ENCODE assay signal across 8 mouse cellular contexts in genomic region chr14:122476041-122476821, GRCm38 (mm10). TPM values are rescaled to one million over a fixed set of nuclear protein-coding genes. Genes with fewer than 3 reads are reported as not detected.
A peak's percentile ranks its signal among the peaks of the same experiment; 100 is the strongest.
DNase-seq lines count a peak whose midpoint lies in the region; ATAC-seq and TF ChIP-seq lines count a peak whose summit lies in the region.

No protein-coding gene starts in this region.

- peaks cover 97% of the 10 kb centered on the region for H3K27me3 ChIP-seq in lung, embryonic 14.5 days (ENCODE audit: insufficient read depth, low read length)
- H3K27me3 ChIP-seq in heart, embryonic 16.5 days (ENCODE audit: control insufficient read depth, insufficient read depth, low read length), result peaks cover 85% of the 10 kb centered on the region
- H3K27me3 ChIP-seq in liver, postnatal 0 days (ENCODE audit: insufficient read depth, low read length), result peaks cover 100% of the 10 kb centered on the region

- H3K9ac ChIP-seq in lung, embryonic 14.5 days, result no peak overlapping the region
- no peak overlapping the region for H3K9ac ChIP-seq in heart, embryonic 16.5 days (ENCODE audit: low read length)
- no peak overlapping the region for H3K9ac ChIP-seq in liver, postnatal 0 days (replicated peaks)

- WGBS in lung, embryonic 14.5 days, result under 1% methylated on average over 62 of the region's 62 CpGs
- 1% methylated on average over 62 of the region's 62 CpGs for WGBS in heart, embryonic 16.5 days
- WGBS in liver, postnatal 0 days (ENCODE audit: insufficient replicate concordance), result 2% methylated on average over 58 of the region's 62 CpGs

- peak overlapping the region; percentile 65 for H3K4me2 ChIP-seq in lung, embryonic 14.5 days
- H3K4me2 ChIP-seq in heart, embryonic 16.5 days (ENCODE audit: low read depth, low read length), result peak overlapping the region; percentile 82
- H3K4me2 ChIP-seq in liver, postnatal 0 days (ENCODE audit: low read depth, low read length), result peak overlapping the region; percentile 66

- H3K4me1 ChIP-seq in lung, embryonic 14.5 days (ENCODE audit: insufficient read depth), result no peaks in the 10 kb centered on the region
- peaks cover 11% of the 10 kb centered on the region for H3K4me1 ChIP-seq in heart, embryonic 16.5 days (ENCODE audit: control insufficient read depth, insufficient read depth, low read length)
- H3K4me1 ChIP-seq in liver, postnatal 0 days (ENCODE audit: insufficient read depth), result peaks cover 13% of the 10 kb centered on the region

- TF ChIP-seq CTCF in lung, embryonic 14.5 days (IDR thresholded peaks at IDR 0.05; ENCODE audit: low read depth), result no peak
- TF ChIP-seq CTCF in liver, postnatal 0 days (IDR thresholded peaks at IDR 0.05; ENCODE audit: low read depth), result no peak

- H3K4me3 ChIP-seq in lung, embryonic 14.5 days (ENCODE audit: low read depth, low read length), result peak overlapping the region; percentile 37
- H3K4me3 ChIP-seq in heart, embryonic 16.5 days (ENCODE audit: low read length), result peak overlapping the region; percentile 58
- H3K4me3 ChIP-seq in liver, postnatal 0 days (ENCODE audit: low read depth, low read length), result peak overlapping the region; percentile 39

- no peak overlapping the region for H3K27ac ChIP-seq in lung, embryonic 14.5 days (ENCODE audit: low read depth)
- H3K27ac ChIP-seq in heart, embryonic 16.5 days (ENCODE audit: low read length), result no peak overlapping the region
- no peak overlapping the region for H3K27ac ChIP-seq in liver, postnatal 0 days (ENCODE audit: low read depth)

- no peak for ATAC-seq in lung, embryonic 14.5 days (ENCODE audit: insufficient read depth)
- ATAC-seq in heart, embryonic 16.5 days (replicated peaks; ENCODE audit: extremely low read depth, insufficient read depth, low FRiP score), result no peak; the same call in 1 of the 2 replicates
- ATAC-seq in liver, postnatal 0 days, result no peak
- no peak for ATAC-seq in erythroblast, adult 5-6 weeks (replicated peaks; ENCODE audit: low FRiP score, poor library complexity, severe bottlenecking)

- no peaks in the 10 kb centered on the region for H3K36me3 ChIP-seq in lung, embryonic 14.5 days (ENCODE audit: insufficient read depth)
- no peaks in the 10 kb centered on the region for H3K36me3 ChIP-seq in heart, embryonic 16.5 days (ENCODE audit: control insufficient read depth, insufficient read depth)
- no peaks in the 10 kb centered on the region for H3K36me3 ChIP-seq in liver, postnatal 0 days (replicated peaks; ENCODE audit: insufficient read depth, low read length)

- no peaks in the 10 kb centered on the region for H3K9me3 ChIP-seq in lung, embryonic 14.5 days (ENCODE audit: low read depth, low read length)
- no peaks in the 10 kb centered on the region for H3K9me3 ChIP-seq in heart, embryonic 16.5 days (replicated peaks; ENCODE audit: control insufficient read depth, low read length)
- no peaks in the 10 kb centered on the region for H3K9me3 ChIP-seq in liver, postnatal 0 days (ENCODE audit: low read length)

- no peak for TF ChIP-seq EP300 in liver, postnatal 0 days (IDR thresholded peaks at IDR 0.05; ENCODE audit: low read depth)

- DNase-seq in lung, embryonic 14.5 days, result peak; percentile 19
- no peak for DNase-seq in lung, adult 18-20 months
- DNase-seq in cerebellum, postnatal 25 days, result peak; percentile 68 to 74
- no peak for DNase-seq in liver, postnatal 0 days
- no peak for DNase-seq in right cerebral cortex, adult 18-20 months
- no peak for DNase-seq in spleen, postnatal 4 days (ENCODE audit: low spot score in 2 of 2)

RNA-seq across cellular contexts. Expression of gene Zic2, which starts 1.0 kb away (rescaled TPM):
- not detected in 2 replicates for polyA plus RNA-seq in lung, embryonic 14.5 days (2014; fragmentation: Nextera tagmentation; extraction: Ambion mirVana)
- polyA plus RNA-seq in heart, embryonic 16.5 days (2015; fragmentation: Nextera tagmentation; extraction: Ambion mirVana), result not detected in 2 replicates
- polyA plus RNA-seq in liver, postnatal 0 days (2015; fragmentation: Nextera tagmentation; extraction: Ambion mirVana), result not detected in 2 replicates
- total RNA-seq in erythroblast, adult 5-6 weeks (2015; ENCODE audit: low replicate concordance), result not detected in 2 replicates
- total RNA-seq in erythroblast, adult 5-6 weeks (2017; ENCODE audit: low replicate concordance), result not detected in 2 replicates

RNA-seq across cellular contexts. Expression of gene Zic5, which starts 10.8 kb away (rescaled TPM):
- not detected in 2 replicates for polyA plus RNA-seq in lung, embryonic 14.5 days (2014; fragmentation: Nextera tagmentation; extraction: Ambion mirVana)
- not detected in 2 replicates for polyA plus RNA-seq in heart, embryonic 16.5 days (2015; fragmentation: Nextera tagmentation; extraction: Ambion mirVana)
- not detected in 2 replicates for polyA plus RNA-seq in liver, postnatal 0 days (2015; fragmentation: Nextera tagmentation; extraction: Ambion mirVana)
- total RNA-seq in erythroblast, adult 5-6 weeks (2015; ENCODE audit: low replicate concordance), result not detected in 2 replicates
- not detected in 2 replicates for total RNA-seq in erythroblast, adult 5-6 weeks (2017; ENCODE audit: low replicate concordance)

RNA-seq across cellular contexts. Expression of gene Gm10837, which starts 14.2 kb away (rescaled TPM):
- not detected in 2 replicates for polyA plus RNA-seq in lung, embryonic 14.5 days (2014; fragmentation: Nextera tagmentation; extraction: Ambion mirVana)
- not detected in 2 replicates for polyA plus RNA-seq in heart, embryonic 16.5 days (2015; fragmentation: Nextera tagmentation; extraction: Ambion mirVana)
- not detected in 2 replicates for polyA plus RNA-seq in liver, postnatal 0 days (2015; fragmentation: Nextera tagmentation; extraction: Ambion mirVana)
- total RNA-seq in erythroblast, adult 5-6 weeks (2015; ENCODE audit: low replicate concordance), result not detected in 2 replicates
- total RNA-seq in erythroblast, adult 5-6 weeks (2017; ENCODE audit: low replicate concordance), result not detected in 2 replicates

RNA-seq across cellular contexts. Expression of gene Gm5089, which starts 25.3 kb away (rescaled TPM):
- polyA plus RNA-seq in lung, embryonic 14.5 days (2014; fragmentation: Nextera tagmentation; extraction: Ambion mirVana), result not detected in 2 replicates
- polyA plus RNA-seq in heart, embryonic 16.5 days (2015; fragmentation: Nextera tagmentation; extraction: Ambion mirVana), result not detected in 2 replicates
- not detected in 2 replicates for polyA plus RNA-seq in liver, postnatal 0 days (2015; fragmentation: Nextera tagmentation; extraction: Ambion mirVana)
- not detected in 2 replicates for total RNA-seq in erythroblast, adult 5-6 weeks (2015; ENCODE audit: low replicate concordance)
- total RNA-seq in erythroblast, adult 5-6 weeks (2017; ENCODE audit: low replicate concordance), result not detected in 2 replicates

RNA-seq across cellular contexts. Expression of gene Pcca, which starts 57.9 kb away (rescaled TPM):
- polyA plus RNA-seq in lung, embryonic 14.5 days (2014; fragmentation: Nextera tagmentation; extraction: Ambion mirVana), result 23.0 and 23.8 TPM in 2 replicates
- 31.5 and 32.2 TPM in 2 replicates for polyA plus RNA-seq in heart, embryonic 16.5 days (2015; fragmentation: Nextera tagmentation; extraction: Ambion mirVana)
- 30.3 and 31.3 TPM in 2 replicates for polyA plus RNA-seq in liver, postnatal 0 days (2015; fragmentation: Nextera tagmentation; extraction: Ambion mirVana)
- total RNA-seq in erythroblast, adult 5-6 weeks (2015; ENCODE audit: low replicate concordance), result 0.96 and 22.2 TPM in 2 replicates
- 8.4 and 9.8 TPM in 2 replicates for total RNA-seq in erythroblast, adult 5-6 weeks (2017; ENCODE audit: low replicate concordance)

Comparison
In these comparisons a context has a peak if more than half of its experiments do, and no peak if none do; other contexts are left out.
1. DNase-seq: peak in lung, embryonic 14.5 days (single experiment) and cerebellum, postnatal 25 days (2 of 2); none in lung, adult 18-20 months (0 of 2), liver, postnatal 0 days (single experiment), right cerebral cortex, adult 18-20 months (single experiment) and spleen, postnatal 4 days (0 of 2).
2. Peak in every context shown above with its lines, with median percentiles within 50 percentile points of each other: H3K4me2 ChIP-seq and H3K4me3 ChIP-seq.